Mouse (Mus musculus) inflammation-experienced regulatory T-cells (primary cell): Measurements from ENCODE around the gene Srp14. TPM values are rescaled to one million over a fixed set of nuclear protein-coding genes. Genes with fewer than 3 reads are reported as not detected.

Experiments used
- polyA plus RNA-seq, 2 experiments: library from polyadenylated mRNA; unstranded; fragments of 100-300 nt; shearing (Covaris generic); gene quantifications; one replicate each; pipeline ENCODE4 v1.2.1; 2017

Gene Srp14
- 100 to 1,000 TPM; 288 to 313 TPM for polyA plus RNA-seq

DNA sequence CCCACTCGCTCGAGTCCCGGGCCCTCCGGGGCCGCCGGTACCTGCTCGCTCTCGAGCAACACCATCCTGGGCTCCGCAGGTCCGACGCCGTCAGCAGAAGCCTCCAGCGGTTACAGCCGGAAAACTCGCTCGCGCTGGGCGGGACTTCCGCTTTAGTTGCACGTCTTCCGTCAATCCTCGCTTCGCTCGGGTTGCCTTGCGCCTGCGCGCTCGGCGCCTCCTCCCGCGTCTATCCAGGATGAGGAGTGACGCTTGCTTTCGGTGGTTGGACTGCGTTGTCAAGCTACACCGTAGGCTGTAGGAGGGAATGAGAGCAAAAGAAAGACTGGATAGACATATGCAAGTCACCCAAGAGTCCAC, at the start of gene Srp14:
Gene Srp14, minus strand, starts transcription at position 162 of the 360 bp plus-strand sequence.

Other genes starting within 250 kb of the Srp14 start
- gene Fsip1, start 222.7 kb downstream of the Srp14 start, polyA plus RNA-seq, result not detected
- gene Gpr176, start 106.3 kb downstream of the Srp14 start, polyA plus RNA-seq, result 1 to 10 TPM in 1 of 2 experiments, under 1 TPM in 1; 0.10 to 1.4 TPM
- gene Eif2ak4, start 91.1 kb downstream of the Srp14 start, polyA plus RNA-seq, result 10 to 100 TPM in 1 of 2 experiments, 1 to 10 TPM in 1; 8.4 to 10.7 TPM
- gene Bmf, start 70.0 kb upstream of the Srp14 start, polyA plus RNA-seq, result 1 to 10 TPM; 2.3 to 4.3 TPM
- gene Bub1b, start 118.5 kb upstream of the Srp14 start, polyA plus RNA-seq, result 1 to 10 TPM; 1.6 to 2.4 TPM
- 1 to 10 TPM in 1 of 2 experiments, under 1 TPM in 1; 0.98 to 4.6 TPM for gene Pak6, start 183.6 kb upstream of the Srp14 start, polyA plus RNA-seq
- not detected for gene Ankrd63, start 224.3 kb upstream of the Srp14 start, polyA plus RNA-seq
- 10 to 100 TPM; 43.8 to 46.0 TPM for gene Plcb2, start 248.7 kb upstream of the Srp14 start, polyA plus RNA-seq